Mouse (Mus musculus) embryonic fibroblast, embryonic 13.5 days (primary cell): ENCODE results near the gene Cgn.

Source experiments
- CTCF ChIP-seq: IDR thresholded peaks from 2 replicates; pipeline ENCODE4 v1.5.1; 2011; ENCODE audit warnings: mild to moderate bottlenecking, control low read depth, low read length, moderate library complexity, borderline replicate concordance; ENCODE audit not compliant: insufficient read depth
- POLR2A ChIP-seq: IDR thresholded peaks from 2 replicates; pipeline ENCODE4 v1.6.1; 2011; ENCODE audit warnings: low read depth, mild to moderate bottlenecking, control low read depth, low read length, moderate library complexity

DNA sequence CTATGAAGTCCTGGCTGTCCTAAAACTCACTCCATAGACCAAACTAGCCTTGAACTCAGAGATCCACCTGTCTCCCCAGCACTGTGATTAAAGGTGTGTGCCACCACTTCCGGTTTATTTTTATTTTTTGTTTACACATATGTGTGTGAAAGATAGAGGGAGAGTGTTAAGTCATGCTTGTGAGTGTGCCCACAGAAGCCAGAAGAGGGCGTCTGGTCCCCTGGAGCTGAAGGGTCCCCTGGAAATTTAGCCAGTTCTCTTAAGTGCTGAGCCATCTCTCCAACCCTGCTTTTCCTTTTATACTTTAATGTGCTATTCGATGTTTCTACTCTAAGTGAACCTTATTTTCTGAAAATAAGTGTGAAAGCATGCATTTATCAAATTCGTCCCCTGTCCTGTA, 25.3 kb upstream of the Cgn start:
- TF ChIP-seq CTCF = no peak
- no peak for TF ChIP-seq POLR2A
